Mouse (Mus musculus) myocyte (in vitro differentiated cells): ENCODE data around the gene Htr2b.

Experiments
- CEBPB ChIP-seq: IDR thresholded peaks from 2 replicates; pipeline ENCODE4 v1.6.1; 2011; ENCODE audit warnings: mild to moderate bottlenecking, moderate library complexity; ENCODE audit not compliant: poor library complexity, insufficient read depth, severe bottlenecking
- E2F4 ChIP-seq: IDR thresholded peaks from one replicate; pipeline ENCODE4 v1.6.1; 2011; ENCODE audit warnings: mild to moderate bottlenecking, control low read depth, moderate library complexity; ENCODE audit not compliant: insufficient read depth
- POLR2A ChIP-seq: IDR thresholded peaks from one replicate; pipeline ENCODE4 v1.6.1; 2011; ENCODE audit warnings: low read depth, mild to moderate bottlenecking, control low read depth, moderate library complexity; ENCODE audit not compliant: insufficient read length
- POLR2AphosphoS2 ChIP-seq: IDR thresholded peaks from one replicate; pipeline ENCODE4 v1.6.1; 2011; ENCODE audit warnings: low read depth, control low read depth; ENCODE audit not compliant: insufficient read length
- REST ChIP-seq: IDR thresholded peaks from one replicate; pipeline ENCODE4 v1.6.1; 2011; ENCODE audit warnings: mild to moderate bottlenecking, control low read depth, moderate library complexity; ENCODE audit not compliant: insufficient read depth, insufficient read length
- TCF12 ChIP-seq: IDR thresholded peaks from one replicate; pipeline ENCODE4 v1.6.1; 2011; ENCODE audit warnings: mild to moderate bottlenecking, control low read depth; ENCODE audit not compliant: poor library complexity, insufficient read depth, severe bottlenecking
- USF1 ChIP-seq: IDR thresholded peaks from one replicate; pipeline ENCODE4 v1.6.1; 2011; ENCODE audit warnings: low read depth, mild to moderate bottlenecking, control low read depth, moderate library complexity

DNA sequence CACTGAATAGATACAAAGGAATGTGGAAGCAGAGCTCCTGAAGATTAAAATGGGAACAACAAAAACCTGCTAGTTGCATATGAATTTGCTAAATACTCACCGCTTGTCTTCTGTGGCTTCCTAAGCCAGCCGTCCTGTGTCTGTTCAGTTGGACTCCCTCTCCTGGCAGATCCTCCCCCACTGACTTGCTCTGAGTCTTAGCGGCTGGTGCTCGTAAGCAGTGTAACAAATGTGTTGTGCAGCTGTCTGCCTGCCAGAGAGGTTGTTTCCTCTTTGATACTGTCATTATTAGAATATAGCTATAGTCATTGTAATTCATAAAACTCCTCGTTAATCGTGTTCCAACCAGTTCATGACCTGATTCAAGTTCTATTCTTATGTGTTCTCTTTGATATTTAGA is at the start of gene Htr2b:
- TF ChIP-seq TCF12 (peak; percentile 2), CEBPB (no peak), POLR2AphosphoS2 (no peak), POLR2A (no peak), E2F4 (no peak), REST (no peak), USF1 (no peak)
